Mouse (Mus musculus): ENCODE measurements around the gene Gm49340.
"Not testable (repeated sequence)": the region's sequence is repeated elsewhere in the genome, so short reads cannot be mapped to it uniquely, and the experiment has no call there.

Gene Gm49340

DNA sequence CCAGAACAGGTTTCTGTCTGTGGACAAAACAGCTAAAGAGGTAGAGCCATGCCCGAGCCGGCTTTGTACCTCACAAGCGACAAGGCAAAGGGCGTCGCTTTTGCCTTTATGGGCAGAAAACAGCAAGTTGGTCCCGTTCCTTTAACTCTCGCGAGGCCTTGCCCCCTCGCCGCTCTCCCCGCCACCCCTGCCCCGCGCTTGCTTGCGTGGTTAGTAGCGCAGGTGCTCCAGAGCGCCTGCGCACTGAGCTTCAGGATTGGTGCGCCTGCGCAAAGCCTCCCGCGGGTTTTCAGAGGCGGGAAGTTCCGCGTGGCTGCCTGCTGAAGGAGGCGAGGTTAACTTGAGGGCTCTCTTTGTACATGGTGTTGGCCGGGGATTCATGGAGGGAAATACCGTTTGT, at the start of gene Gm49340, which contains the start of the genes Aspa and Spata22:
Gene Gm49340 (plus strand): TSS at position 300 of the 400 bp plus-strand sequence.
Gene Aspa (minus strand): TSS at position 155 of the 400 bp plus-strand sequence.
Gene Spata22 (plus strand): TSS at position 300 of the 400 bp plus-strand sequence.
- no peak for DNase-seq (ENCODE audit: low read depth)

- DNase-seq (ENCODE audit: low read depth): no peak
These were observed 48.8 kb upstream of the Gm49340 start for GRCm38 (mm10) chr11:73280710-73281109.

- peak; percentile 77 for DNase-seq (ENCODE audit: low read depth)
These were observed 48.0 kb upstream of the Gm49340 start for GRCm38 (mm10) chr11:73281528-73282027.

GRCm38 (mm10) chr11:73283369-73283768, 46.2 kb upstream of the Gm49340 start:
- no peak for DNase-seq (ENCODE audit: low read depth)

GRCm38 (mm10) chr11:73283926-73284325, 45.6 kb upstream of the Gm49340 start:
- peak; percentile 54 for DNase-seq (ENCODE audit: low read depth)

DNA sequence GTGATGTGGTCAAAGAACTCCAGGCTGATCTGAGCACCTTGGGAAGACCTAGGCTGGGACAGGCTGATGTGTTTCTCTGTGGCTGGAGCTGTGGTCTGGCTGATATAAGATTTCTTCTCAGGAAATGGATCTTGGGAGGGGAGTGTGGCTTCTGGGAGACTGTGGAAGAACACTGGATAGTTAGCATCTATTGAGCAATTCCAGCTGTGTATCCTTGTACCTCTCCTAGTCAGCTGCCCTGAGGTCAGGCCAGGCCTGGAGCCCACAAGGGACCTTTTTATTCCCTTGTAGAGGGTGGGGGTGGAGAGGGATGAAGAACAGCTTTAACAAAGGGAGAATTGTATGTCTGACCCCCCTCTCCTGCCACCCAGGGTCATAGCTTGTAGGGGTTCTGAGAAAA, 45.2 kb upstream of the Gm49340 start:
- DNase-seq (ENCODE audit: low read depth): peak; percentile 56

DNA sequence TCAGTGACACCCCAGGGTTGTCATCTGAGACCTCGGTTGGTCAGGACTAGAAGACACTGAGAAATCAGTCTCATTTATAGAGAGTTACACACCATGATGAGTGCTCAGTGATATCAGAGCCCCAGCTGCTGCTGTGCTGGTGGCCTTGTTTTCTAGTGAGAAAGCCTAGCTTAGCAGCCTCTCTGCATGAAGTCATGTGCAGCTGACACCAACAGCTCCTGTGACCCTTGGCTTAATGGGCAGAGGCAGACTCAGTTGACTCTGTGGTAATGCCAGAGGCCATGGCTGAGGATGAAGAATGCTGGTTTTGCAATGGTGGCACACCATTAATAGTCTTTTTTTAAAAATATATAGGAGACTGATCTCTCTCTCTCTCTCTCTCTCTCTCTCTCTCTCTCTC, 39.9 kb upstream of the Gm49340 start:
- DNase-seq (ENCODE audit: low read depth): no peak

GRCm38 (mm10) chr11:73303123-73303522, 26.4 kb upstream of the Gm49340 start:
- DNase-seq (ENCODE audit: low read depth): no peak

DNA sequence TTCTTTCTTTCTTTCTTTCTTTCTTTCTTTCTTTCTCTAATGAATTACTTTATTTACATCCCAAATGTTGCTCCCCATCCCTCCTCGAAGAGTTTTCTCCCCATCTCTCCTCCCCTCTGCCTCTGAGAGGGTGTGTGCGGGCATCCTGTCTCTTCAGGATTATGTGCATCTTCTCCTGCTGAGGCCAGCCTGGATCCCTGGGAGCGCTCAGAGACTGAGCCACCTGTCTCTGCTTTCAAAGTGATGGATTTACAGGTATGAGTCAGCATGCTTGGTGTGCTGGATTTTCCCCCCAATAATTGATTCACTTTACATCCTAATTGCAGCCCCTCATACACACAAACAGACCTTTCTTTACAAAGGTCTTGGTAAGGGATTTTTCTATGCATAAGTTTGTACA, 13.6 kb upstream of the Gm49340 start:
- no peak for DNase-seq (ENCODE audit: low read depth)

DNA sequence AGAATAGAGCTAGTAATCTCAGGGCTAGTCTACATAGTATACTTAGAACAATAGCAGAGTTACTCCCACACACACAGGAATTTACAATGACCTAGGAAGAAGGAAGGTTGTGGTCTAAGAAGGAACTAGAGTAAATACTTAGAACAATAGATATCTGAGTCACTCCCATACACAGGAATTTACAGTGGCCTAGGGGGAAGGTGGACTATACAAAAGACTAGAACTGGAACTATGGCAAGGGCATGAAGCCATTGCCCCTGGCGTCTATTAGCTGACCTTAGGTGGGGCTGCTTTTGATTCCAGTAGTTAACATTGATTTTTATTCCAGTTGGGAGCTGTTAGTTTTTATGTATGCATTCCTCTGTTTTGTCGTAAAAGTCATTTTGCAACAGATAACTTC, 11.0 kb upstream of the Gm49340 start:
- not testable (repeated sequence) for DNase-seq (ENCODE audit: low read depth)

DNA sequence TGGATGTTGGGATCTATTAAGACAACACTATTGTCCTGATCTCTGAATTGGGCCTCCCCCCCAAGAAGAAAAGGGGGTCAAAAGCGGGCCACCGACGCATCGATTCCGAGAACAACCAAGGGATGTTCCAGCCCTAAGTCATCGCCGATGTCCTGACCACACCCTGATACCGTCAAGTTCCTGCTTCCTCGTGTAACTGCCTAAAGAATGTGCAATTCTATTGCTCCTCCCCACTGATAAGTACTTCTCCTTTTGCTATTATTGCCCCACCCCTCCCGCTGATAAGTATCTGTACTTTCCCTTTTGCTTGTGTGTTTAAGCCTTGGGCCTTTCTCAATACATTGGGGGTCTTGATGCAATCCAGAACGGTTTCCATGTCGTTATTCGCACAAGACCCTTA, 8.5 kb upstream of the Gm49340 start:
- DNase-seq (ENCODE audit: low read depth): not testable (repeated sequence)

- no peak for DNase-seq (ENCODE audit: low read depth)
These were observed 5.4 kb upstream of the Gm49340 start for GRCm38 (mm10) chr11:73323906-73324830.

GRCm38 (mm10) chr11:73326485-73326886, 3.1 kb upstream of the Gm49340 start:
- DNase-seq (ENCODE audit: low read depth): peak; percentile 57

DNA sequence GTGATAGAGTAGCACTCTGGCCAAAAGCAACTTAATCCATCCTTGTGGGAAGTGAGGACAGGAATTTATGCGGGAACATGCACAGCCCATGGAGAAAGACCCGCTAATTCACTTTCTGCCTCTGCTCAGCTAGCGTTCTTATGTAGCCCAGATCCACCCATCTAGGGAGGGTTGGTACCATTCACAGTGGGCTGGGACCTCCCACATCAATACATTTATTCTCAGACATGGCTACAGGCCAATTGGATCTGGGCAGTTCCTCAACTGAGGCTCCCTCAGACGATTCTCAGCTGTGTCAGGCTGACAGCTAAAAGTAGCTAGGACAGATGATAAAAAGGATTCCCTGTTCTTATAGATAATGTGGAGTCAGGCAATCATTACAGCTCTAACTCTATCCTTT, 2.2 kb upstream of the Gm49340 start:
- DNase-seq (ENCODE audit: low read depth): peak; percentile 11

DNA sequence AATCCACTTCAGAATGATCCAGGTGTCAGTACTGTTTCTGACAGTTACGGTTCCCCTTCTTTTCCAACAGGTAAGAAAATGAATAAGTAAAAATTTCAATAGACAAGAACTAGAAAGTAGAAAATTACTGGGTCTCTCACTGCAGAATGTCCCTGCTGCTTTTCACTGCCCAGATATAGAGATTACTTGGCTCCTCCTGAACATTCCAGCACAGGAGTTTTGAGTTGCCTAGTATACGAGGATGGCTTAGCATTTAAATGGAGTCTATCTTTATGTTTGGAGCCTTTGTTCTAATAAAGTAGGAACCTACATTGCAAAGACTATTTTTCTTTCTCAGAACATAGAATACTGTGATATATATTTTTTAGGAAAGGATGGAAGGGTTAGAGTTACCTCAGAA, 3.8 kb downstream of the Gm49340 start:
- DNase-seq (ENCODE audit: low read depth): no peak

GRCm38 (mm10) chr11:73336919-73337318, 7.4 kb downstream of the Gm49340 start:
- no peak for DNase-seq (ENCODE audit: low read depth)

- no peak for DNase-seq (ENCODE audit: low read depth)
These were observed 20.9 kb downstream of the Gm49340 start, which contains the start of gene Olfr20 for GRCm38 (mm10) chr11:73350483-73350882. Gene Olfr20, plus strand, starts transcription at chr11:73350783.

GRCm38 (mm10) chr11:73370946-73371345, 41.4 kb downstream of the Gm49340 start, which contains the start of gene Olfr376:
Gene Olfr376, plus strand, starts transcription at chr11:73371246.
- DNase-seq (ENCODE audit: low read depth): no peak

GRCm38 (mm10) chr11:73395374-73395773, 65.8 kb downstream of the Gm49340 start:
- peak; percentile 25 for DNase-seq (ENCODE audit: low read depth)

- DNase-seq (ENCODE audit: low read depth): no peak
These were observed 70.0 kb downstream of the Gm49340 start, which contains the start of gene Olfr1 for GRCm38 (mm10) chr11:73399514-73399913. Gene Olfr1, minus strand, starts transcription at chr11:73399614.

Measured in NIH3T3 (cell line).